Mouse (Mus musculus): ENCODE data around the gene Gfpt1. TPM values are rescaled to one million over a fixed set of nuclear protein-coding genes. Genes with fewer than 3 reads are reported as not detected.

Gene Gfpt1
- polyA plus RNA-seq, 1 experiment from 2014 or later = 28.8 TPM

- H3K4me1 ChIP-seq (replicated peaks; ENCODE audit: control insufficient read depth, insufficient read depth, low read length) = no peaks in the 10 kb centered on the region
- WGBS = 91% methylated on average over 10 of the region's 10 CpGs
- no peaks in the 10 kb centered on the region for H3K9me3 ChIP-seq (ENCODE audit: control insufficient read depth, low read length)
- no peak overlapping the region for H3K4me3 ChIP-seq (replicated peaks; ENCODE audit: low read length)
- no peak for ATAC-seq (ENCODE audit: low FRiP score)
- DNase-seq (ENCODE audit: low spot score) = no peak
- H3K4me2 ChIP-seq (replicated peaks) = no peak overlapping the region
- no peak overlapping the region for H3K27ac ChIP-seq
- no peak overlapping the region for H3K9ac ChIP-seq
- peaks cover 66% of the 10 kb centered on the region for H3K36me3 ChIP-seq (replicated peaks; ENCODE audit: control insufficient read depth, insufficient read depth)
- H3K27me3 ChIP-seq (ENCODE audit: control insufficient read depth, insufficient read depth, low read length) = no peaks in the 10 kb centered on the region
Measured at GRCm38 (mm10) chr6:87051886-87052425, 9.3 kb downstream of the Gfpt1 start.

- no peak overlapping the region for H3K4me3 ChIP-seq (replicated peaks; ENCODE audit: low read length)
- no peaks in the 10 kb centered on the region for H3K9me3 ChIP-seq (ENCODE audit: control insufficient read depth, low read length)
- H3K9ac ChIP-seq = no peak overlapping the region
- H3K27me3 ChIP-seq (ENCODE audit: control insufficient read depth, insufficient read depth, low read length) = no peaks in the 10 kb centered on the region
- H3K4me1 ChIP-seq (replicated peaks; ENCODE audit: control insufficient read depth, insufficient read depth, low read length) = no peaks in the 10 kb centered on the region
- ATAC-seq (ENCODE audit: low FRiP score) (no peak), DNase-seq (ENCODE audit: low spot score) (no peak)
- H3K36me3 ChIP-seq (replicated peaks; ENCODE audit: control insufficient read depth, insufficient read depth) = peaks cover 80% of the 10 kb centered on the region
- H3K27ac ChIP-seq = no peak overlapping the region
- WGBS = 88% methylated on average over 8 of the region's 8 CpGs
- H3K4me2 ChIP-seq (replicated peaks) = no peak overlapping the region
Measured at GRCm38 (mm10) chr6:87054193-87054592, 11.5 kb downstream of the Gfpt1 start.

- no peak overlapping the region for H3K4me3 ChIP-seq (replicated peaks; ENCODE audit: low read length)
- no peak overlapping the region for H3K9ac ChIP-seq
- H3K27me3 ChIP-seq (ENCODE audit: control insufficient read depth, insufficient read depth, low read length) = no peaks in the 10 kb centered on the region
- WGBS = 98% methylated on average over 1 of the region's 1 CpGs
- ATAC-seq (ENCODE audit: low FRiP score) (no peak), DNase-seq (ENCODE audit: low spot score) (no peak)
- no peak overlapping the region for H3K4me2 ChIP-seq (replicated peaks)
- peaks cover 96% of the 10 kb centered on the region for H3K36me3 ChIP-seq (replicated peaks; ENCODE audit: control insufficient read depth, insufficient read depth)
- H3K27ac ChIP-seq = no peak overlapping the region
- no peaks in the 10 kb centered on the region for H3K9me3 ChIP-seq (ENCODE audit: control insufficient read depth, low read length)
- no peaks in the 10 kb centered on the region for H3K4me1 ChIP-seq (replicated peaks; ENCODE audit: control insufficient read depth, insufficient read depth, low read length)
Measured at GRCm38 (mm10) chr6:87059754-87060153, 17.1 kb downstream of the Gfpt1 start.

- 91% methylated on average over 4 of the region's 4 CpGs for WGBS
- ATAC-seq (ENCODE audit: low FRiP score) (no peak), DNase-seq (ENCODE audit: low spot score) (no peak)
- Histone ChIP-seq H3K9me3 (ENCODE audit: control insufficient read depth, low read length) (no peaks in the 10 kb centered on the region), H3K4me3 (replicated peaks; ENCODE audit: low read length) (no peak overlapping the region), H3K4me1 (replicated peaks; ENCODE audit: control insufficient read depth, insufficient read depth, low read length) (no peaks in the 10 kb centered on the region), H3K9ac (no peak overlapping the region), H3K27me3 (ENCODE audit: control insufficient read depth, insufficient read depth, low read length) (no peaks in the 10 kb centered on the region), H3K27ac (no peak overlapping the region), H3K4me2 (replicated peaks) (no peak overlapping the region), H3K36me3 (replicated peaks; ENCODE audit: control insufficient read depth, insufficient read depth) (peaks cover 98% of the 10 kb centered on the region)
Measured at GRCm38 (mm10) chr6:87063586-87063985, 20.9 kb downstream of the Gfpt1 start.

GRCm38 (mm10) chr6:87068209-87068608 is 25.6 kb downstream of the Gfpt1 start:
- no peak overlapping the region for H3K9ac ChIP-seq
- DNase-seq (ENCODE audit: low spot score) = no peak
- H3K9me3 ChIP-seq (ENCODE audit: control insufficient read depth, low read length) = no peaks in the 10 kb centered on the region
- H3K27me3 ChIP-seq (ENCODE audit: control insufficient read depth, insufficient read depth, low read length) = no peaks in the 10 kb centered on the region
- no peak overlapping the region for H3K27ac ChIP-seq
- H3K4me2 ChIP-seq (replicated peaks) = no peak overlapping the region
- H3K4me3 ChIP-seq (replicated peaks; ENCODE audit: low read length) = no peak overlapping the region
- no peak for ATAC-seq (ENCODE audit: low FRiP score)
- WGBS = 92% methylated on average over 2 of the region's 2 CpGs
- peaks cover 96% of the 10 kb centered on the region for H3K36me3 ChIP-seq (replicated peaks; ENCODE audit: control insufficient read depth, insufficient read depth)
- H3K4me1 ChIP-seq (replicated peaks; ENCODE audit: control insufficient read depth, insufficient read depth, low read length) = no peaks in the 10 kb centered on the region

- DNase-seq (ENCODE audit: low spot score) (no peak), ATAC-seq (ENCODE audit: low FRiP score) (no peak)
- Histone ChIP-seq H3K4me2 (replicated peaks) (no peak overlapping the region), H3K9ac (no peak overlapping the region), H3K27me3 (ENCODE audit: control insufficient read depth, insufficient read depth, low read length) (no peaks in the 10 kb centered on the region), H3K4me1 (replicated peaks; ENCODE audit: control insufficient read depth, insufficient read depth, low read length) (no peaks in the 10 kb centered on the region), H3K9me3 (ENCODE audit: control insufficient read depth, low read length) (no peaks in the 10 kb centered on the region), H3K4me3 (replicated peaks; ENCODE audit: low read length) (no peak overlapping the region), H3K36me3 (replicated peaks; ENCODE audit: control insufficient read depth, insufficient read depth) (peaks cover 96% of the 10 kb centered on the region), H3K27ac (no peak overlapping the region)
- WGBS = 91% methylated on average over 7 of the region's 7 CpGs
Measured at GRCm38 (mm10) chr6:87069195-87069900, 26.7 kb downstream of the Gfpt1 start.

GRCm38 (mm10) chr6:87070641-87071040 is 28.0 kb downstream of the Gfpt1 start:
- H3K27me3 ChIP-seq (ENCODE audit: control insufficient read depth, insufficient read depth, low read length) = no peaks in the 10 kb centered on the region
- H3K9me3 ChIP-seq (ENCODE audit: control insufficient read depth, low read length) = no peaks in the 10 kb centered on the region
- no peak overlapping the region for H3K4me2 ChIP-seq (replicated peaks)
- H3K27ac ChIP-seq = no peak overlapping the region
- peaks cover 84% of the 10 kb centered on the region for H3K36me3 ChIP-seq (replicated peaks; ENCODE audit: control insufficient read depth, insufficient read depth)
- no peak for ATAC-seq (ENCODE audit: low FRiP score)
- H3K4me1 ChIP-seq (replicated peaks; ENCODE audit: control insufficient read depth, insufficient read depth, low read length) = no peaks in the 10 kb centered on the region
- no peak overlapping the region for H3K4me3 ChIP-seq (replicated peaks; ENCODE audit: low read length)
- 91% methylated on average over 4 of the region's 4 CpGs for WGBS
- no peak overlapping the region for H3K9ac ChIP-seq
- DNase-seq (ENCODE audit: low spot score) = no peak

GRCm38 (mm10) chr6:87072759-87073158 is 30.1 kb downstream of the Gfpt1 start:
- no peak overlapping the region for H3K9ac ChIP-seq
- H3K4me2 ChIP-seq (replicated peaks) = no peak overlapping the region
- H3K4me3 ChIP-seq (replicated peaks; ENCODE audit: low read length) = no peak overlapping the region
- H3K9me3 ChIP-seq (ENCODE audit: control insufficient read depth, low read length) = no peaks in the 10 kb centered on the region
- no peak for ATAC-seq (ENCODE audit: low FRiP score)
- no peak for DNase-seq (ENCODE audit: low spot score)
- H3K27ac ChIP-seq = no peak overlapping the region
- no peaks in the 10 kb centered on the region for H3K27me3 ChIP-seq (ENCODE audit: control insufficient read depth, insufficient read depth, low read length)
- no peaks in the 10 kb centered on the region for H3K4me1 ChIP-seq (replicated peaks; ENCODE audit: control insufficient read depth, insufficient read depth, low read length)
- H3K36me3 ChIP-seq (replicated peaks; ENCODE audit: control insufficient read depth, insufficient read depth) = peaks cover 82% of the 10 kb centered on the region
- 91% methylated on average over 4 of the region's 4 CpGs for WGBS

- H3K27ac ChIP-seq = no peak overlapping the region
- H3K4me1 ChIP-seq (replicated peaks; ENCODE audit: control insufficient read depth, insufficient read depth, low read length) = no peaks in the 10 kb centered on the region
- H3K4me2 ChIP-seq (replicated peaks) = no peak overlapping the region
- no peak overlapping the region for H3K4me3 ChIP-seq (replicated peaks; ENCODE audit: low read length)
- no peaks in the 10 kb centered on the region for H3K9me3 ChIP-seq (ENCODE audit: control insufficient read depth, low read length)
- H3K36me3 ChIP-seq (replicated peaks; ENCODE audit: control insufficient read depth, insufficient read depth) = peaks cover 78% of the 10 kb centered on the region
- ATAC-seq (ENCODE audit: low FRiP score) = no peak
- no peaks in the 10 kb centered on the region for H3K27me3 ChIP-seq (ENCODE audit: control insufficient read depth, insufficient read depth, low read length)
- 75% methylated on average over 3 of the region's 3 CpGs for WGBS
- H3K9ac ChIP-seq = no peak overlapping the region
- DNase-seq (ENCODE audit: low spot score) = no peak
Measured at GRCm38 (mm10) chr6:87075092-87075685, 32.5 kb downstream of the Gfpt1 start.

Data from hindbrain, embryonic 14.5 days (tissue).